Mouse (Mus musculus) embryonic facial prominence, embryonic 12.5 days (tissue): ENCODE data around the gene Zbtb9. TPM values are rescaled to one million over a fixed set of nuclear protein-coding genes. Genes with fewer than 3 reads are reported as not detected.

ENCODE experiments used
- ATAC-seq: fragments of 200-750 bp; cut with Nextera tagmentation; 2 replicates; pipeline ENCODE4 v1.8.0; 2017; ENCODE audit not compliant: insufficient number of reproducible peaks, insufficient read depth, low FRiP score, low TSS enrichment
- H3K27ac ChIP-seq: fragments of 300-500 bp; sonication (generic); 2 replicates; pipeline ENCODE4 v1.5.1; 2016; ENCODE audit warnings: mild to moderate bottlenecking
- H3K27me3 ChIP-seq: fragments of 300-500 bp; sonication (generic); 2 replicates; pipeline ENCODE4 v1.6.1; 2016; ENCODE audit warnings: mild to moderate bottlenecking, moderate library complexity
- H3K36me3 ChIP-seq: fragments of 300-500 bp; sonication (generic); 2 replicates; pipeline ENCODE4 v1.6.1; 2016; ENCODE audit warnings: mild to moderate bottlenecking
- H3K4me1 ChIP-seq: fragments of 300-500 bp; sonication (generic); 2 replicates; pipeline ENCODE4 v1.6.1; 2016
- H3K4me2 ChIP-seq: fragments of 300-500 bp; sonication (generic); replicated peaks from 2 replicates; pipeline ENCODE4 v1.6.1; 2016; ENCODE audit warnings: mild to moderate bottlenecking, moderate library complexity
- H3K4me3 ChIP-seq: fragments of 300-500 bp; sonication (generic); 2 replicates; pipeline ENCODE4 v1.5.1; 2016; ENCODE audit warnings: mild to moderate bottlenecking
- H3K9ac ChIP-seq: fragments of 300-500 bp; sonication (generic); 2 replicates; pipeline ENCODE4 v1.6.1; 2016; ENCODE audit warnings: mild to moderate bottlenecking, moderate library complexity
- H3K9me3 ChIP-seq: fragments of 300-500 bp; sonication (generic); 2 replicates; pipeline ENCODE4 v1.6.1; 2016; ENCODE audit warnings: mild to moderate bottlenecking, moderate library complexity
- WGBS: fragments of 180-500 bp; shearing (Covaris S2); methylation state at CpG from one replicate; pipeline ENCODE4 v1.1.7; 2016; 5-methylcytosine and 5-hydroxymethylcytosine counted together
- polyA plus RNA-seq: library from polyadenylated mRNA; unstranded; fragments of >200 nt; fragmentation: Nextera tagmentation; extraction: Ambion mirVana; gene quantifications from 2 replicates; pipeline ENCODE4 v1.2.1, GENCODE M21; 2016

Gene Zbtb9
- polyA plus RNA-seq, 1 experiment from 2014 or later, result 17.1 TPM

DNA sequence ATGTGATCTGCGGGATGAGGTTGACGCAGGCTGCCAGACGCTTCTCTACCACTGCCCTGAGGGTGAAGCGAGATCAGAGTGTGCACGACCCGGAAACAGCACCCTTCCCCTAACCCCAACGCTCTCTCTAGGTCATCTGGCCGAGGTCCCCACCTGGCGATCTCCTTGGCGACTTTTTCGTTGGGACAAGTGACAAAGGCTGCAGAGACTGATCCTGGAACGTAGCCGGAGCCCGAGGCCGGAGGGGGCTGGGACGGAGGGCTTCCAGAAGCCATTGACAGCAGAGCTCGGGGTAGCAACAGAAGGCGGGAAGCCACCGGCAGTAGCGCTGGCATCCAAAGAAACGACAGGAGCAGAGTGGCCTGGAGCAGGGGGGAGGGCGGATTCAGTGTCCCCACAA lies 34.2 kb upstream of the Zbtb9 start:
- Histone ChIP-seq H3K27ac (peak overlapping the region; percentile 97), H3K36me3 (peaks cover 28% of the 10 kb centered on the region), H3K4me1 (peaks cover 41% of the 10 kb centered on the region), H3K27me3 (no peaks in the 10 kb centered on the region), H3K4me3 (peak overlapping the region; percentile 74), H3K4me2 (peak overlapping the region; percentile 97), H3K9me3 (no peaks in the 10 kb centered on the region), H3K9ac (peak overlapping the region; percentile 82)
- ATAC-seq, result no peak
- WGBS, result under 1% methylated on average over 22 of the region's 22 CpGs

DNA sequence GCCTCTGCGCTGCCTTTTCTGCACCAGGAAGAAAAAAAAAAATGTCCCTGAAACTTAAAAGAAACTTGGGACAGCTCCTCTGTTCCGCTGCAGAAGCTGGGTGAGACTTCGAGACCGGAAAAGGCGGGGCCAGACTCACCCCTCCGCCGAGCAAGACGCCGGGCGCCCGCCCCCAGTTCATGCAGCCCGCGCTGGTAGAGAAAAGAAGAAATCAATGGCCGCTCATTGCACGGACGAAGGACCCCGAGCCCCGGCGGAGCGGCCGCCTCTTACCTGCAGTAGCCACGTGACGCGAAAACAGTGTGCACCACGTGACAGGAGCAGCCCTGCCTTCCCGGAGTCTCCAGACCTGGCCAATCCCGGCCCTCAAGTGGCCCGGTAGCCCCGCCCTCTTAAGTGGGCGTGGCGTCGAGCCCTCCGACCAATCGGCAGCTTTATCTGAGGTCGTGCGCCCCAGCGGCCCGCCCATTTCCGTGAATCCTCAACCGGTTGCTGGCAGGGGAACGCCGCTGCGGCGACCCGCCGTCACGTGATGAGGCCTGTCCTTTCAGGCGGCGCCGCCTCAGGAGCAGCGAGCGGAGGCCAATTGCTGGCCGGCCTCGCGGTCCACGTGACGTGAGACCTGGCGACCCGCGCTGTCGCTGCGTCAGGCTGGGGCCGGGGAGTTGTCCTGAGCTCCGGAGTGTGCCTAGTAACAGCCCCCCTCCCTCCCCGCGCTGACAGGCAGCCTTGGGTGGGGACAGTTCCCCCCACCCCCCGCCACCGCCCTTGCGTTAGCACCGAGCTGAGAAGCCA lies 33.6 kb upstream of the Zbtb9 start, which contains the start of gene Cuta:
Gene Cuta (minus strand): TSS at position 392 of the 795 bp plus-strand sequence.
- H3K9ac ChIP-seq, result peak within 1 kb of the TSS; percentile 82
- under 1% methylated on average over 70 of the region's 70 CpGs for WGBS
- peak within 1 kb of the TSS; percentile 97 for H3K27ac ChIP-seq
- peak; percentile 93 for ATAC-seq
- H3K27me3 ChIP-seq, result no peaks in the 10 kb centered on the region
- peak within 1 kb of the TSS; percentile 74 for H3K4me3 ChIP-seq
- H3K4me1 ChIP-seq, result peaks cover 40% of the 10 kb centered on the region
- peak within 1 kb of the TSS; percentile 97 for H3K4me2 ChIP-seq
- H3K9me3 ChIP-seq, result no peaks in the 10 kb centered on the region
- H3K36me3 ChIP-seq, result peaks cover 28% of the 10 kb centered on the region

GRCm38 (mm10) chr17:26939973-26940300 lies 33.0 kb upstream of the Zbtb9 start:
- Histone ChIP-seq H3K9me3 (no peaks in the 10 kb centered on the region), H3K4me3 (peak overlapping the region; percentile 74), H3K4me2 (peak overlapping the region; percentile 97), H3K9ac (peak overlapping the region; percentile 77), H3K4me1 (peaks cover 40% of the 10 kb centered on the region), H3K27ac (peak overlapping the region; percentile 97), H3K36me3 (peaks cover 24% of the 10 kb centered on the region), H3K27me3 (no peaks in the 10 kb centered on the region)
- WGBS, result 0% methylated on average over 3 of the region's 3 CpGs
- no peak for ATAC-seq

- peaks cover 13% of the 10 kb centered on the region for H3K36me3 ChIP-seq
- peak within 1 kb of the TSS; percentile 97 for H3K27ac ChIP-seq
- peak within 1 kb of the TSS; percentile 77 for H3K9ac ChIP-seq
- H3K9me3 ChIP-seq, result no peaks in the 10 kb centered on the region
- WGBS, result 1% methylated on average over 22 of the region's 24 CpGs
- H3K4me3 ChIP-seq, result peak within 1 kb of the TSS; percentile 74
- 0 out of 2 replicates have a peak, but pooled peaks have one; percentile 19 for ATAC-seq
- peak within 1 kb of the TSS; percentile 97 for H3K4me2 ChIP-seq
- H3K4me1 ChIP-seq, result peaks cover 50% of the 10 kb centered on the region
- no peaks in the 10 kb centered on the region for H3K27me3 ChIP-seq
Measured at GRCm38 (mm10) chr17:26941031-26941789, 31.8 kb upstream of the Zbtb9 start, which contains the start of gene Syngap1. Gene Syngap1 (plus strand): TSS chr17:26941253.

GRCm38 (mm10) chr17:26941841-26942570 lies 31.0 kb upstream of the Zbtb9 start:
- 9% methylated on average over 4 of the region's 4 CpGs for WGBS
- Histone ChIP-seq H3K4me2 (peak overlapping the region; percentile 97), H3K4me1 (peaks cover 56% of the 10 kb centered on the region), H3K27ac (peak overlapping the region; percentile 97), H3K9ac (peak overlapping the region; percentile 73), H3K27me3 (no peaks in the 10 kb centered on the region), H3K4me3 (peak overlapping the region; percentile 62), H3K36me3 (peaks cover 5% of the 10 kb centered on the region; the same call in 1 of the 2 replicates), H3K9me3 (no peaks in the 10 kb centered on the region)
- no peak for ATAC-seq

DNA sequence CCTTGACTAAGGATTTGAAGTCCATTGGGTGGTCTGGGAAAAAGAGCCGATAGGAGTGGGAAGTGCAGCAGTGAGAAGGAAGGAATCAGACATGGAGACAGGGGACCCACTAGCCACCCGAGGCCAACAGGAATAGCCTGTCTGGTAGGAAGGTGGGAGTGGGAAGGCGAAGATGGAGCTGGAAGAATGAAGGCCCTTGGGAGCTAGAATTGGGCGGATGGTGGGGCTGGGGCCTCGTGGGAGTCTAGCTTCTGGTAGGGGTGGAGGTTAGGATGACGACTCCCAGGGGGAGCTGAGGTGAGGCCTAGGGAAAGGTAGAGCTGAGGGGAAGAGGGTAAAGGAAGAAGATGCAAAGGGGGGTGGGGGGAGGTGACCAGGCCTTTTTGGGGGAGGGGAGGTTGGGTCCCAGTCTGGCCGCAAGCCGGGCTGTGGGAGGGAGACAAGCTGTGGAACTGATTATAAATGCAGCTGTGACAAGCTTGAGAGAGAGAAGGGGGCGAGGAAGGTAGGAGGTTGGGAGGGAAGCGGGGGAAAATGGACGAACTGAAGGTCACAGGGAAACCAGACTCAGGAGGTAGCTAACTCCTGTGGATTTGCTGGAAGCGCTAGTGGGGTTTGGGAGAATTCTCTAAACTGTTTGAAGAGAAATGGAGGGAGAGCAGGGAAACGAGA lies 27.0 kb upstream of the Zbtb9 start:
- H3K27ac ChIP-seq, result peak overlapping the region; percentile 69
- H3K4me2 ChIP-seq, result peak overlapping the region; percentile 60
- H3K27me3 ChIP-seq, result no peaks in the 10 kb centered on the region
- no peaks in the 10 kb centered on the region for H3K9me3 ChIP-seq
- peak overlapping the region; percentile 34 for H3K4me3 ChIP-seq
- peak overlapping the region; percentile 56 for H3K9ac ChIP-seq
- WGBS, result 22% methylated on average over 13 of the region's 13 CpGs
- ATAC-seq, result no peak
- H3K36me3 ChIP-seq, result no peaks in the 10 kb centered on the region
- H3K4me1 ChIP-seq, result peaks cover 58% of the 10 kb centered on the region

GRCm38 (mm10) chr17:26946567-26946966 lies 26.4 kb upstream of the Zbtb9 start:
- 3% methylated on average over 35 of the region's 37 CpGs for whole genome bisulfite sequencing
- ATAC-seq, result no peak
- no peaks in the 10 kb centered on the region for H3K9me3 ChIP-seq

DNA sequence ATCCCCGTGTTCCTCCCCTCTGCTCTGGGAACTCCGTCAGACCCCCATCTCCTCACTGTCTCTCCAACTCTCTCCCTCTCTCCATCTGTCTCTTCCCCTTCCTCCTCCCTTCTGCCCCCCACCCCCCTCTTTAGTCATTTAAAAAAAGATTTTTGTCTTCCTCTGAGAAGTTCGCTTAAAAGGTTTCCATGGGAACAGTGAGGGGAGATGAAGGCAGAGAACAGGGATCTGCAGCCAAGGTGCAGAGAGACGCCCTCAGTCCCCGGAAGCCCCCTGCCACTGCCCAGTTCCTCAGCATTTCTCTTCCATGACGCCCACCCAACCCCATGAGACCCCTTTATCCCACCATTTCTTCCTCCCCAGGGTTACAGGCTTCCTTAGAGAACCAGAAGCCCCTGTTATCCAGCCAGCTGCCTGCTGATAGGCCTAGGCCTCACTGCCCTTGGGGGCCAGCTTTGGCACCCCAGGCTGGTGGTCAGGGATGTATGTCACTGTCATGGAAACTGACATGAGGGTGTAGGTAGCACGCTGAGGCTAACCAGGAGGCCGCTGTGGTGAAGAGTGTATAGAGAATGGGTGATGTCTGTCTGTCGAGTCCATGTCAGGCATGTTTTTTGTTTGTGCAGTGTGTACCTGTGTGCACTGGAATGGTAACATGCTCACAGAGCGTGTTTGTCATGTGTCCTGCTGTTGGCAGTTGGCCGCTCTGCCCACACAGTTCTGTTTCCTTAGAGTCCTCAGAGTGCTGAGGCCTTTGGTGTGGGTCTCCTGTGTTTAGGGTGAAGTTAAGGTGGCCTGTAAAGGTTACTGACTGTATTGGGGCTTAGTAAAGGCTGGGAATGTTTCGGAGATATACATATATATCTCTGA lies 25.5 kb upstream of the Zbtb9 start:
- Histone ChIP-seq H3K36me3 (0 out of 2 replicates have a peak, but pooled peaks cover 1% of the 10 kb centered on the region), H3K27ac (peak overlapping the region; percentile 69), H3K4me1 (peaks cover 63% of the 10 kb centered on the region), H3K27me3 (no peaks in the 10 kb centered on the region), H3K9ac (peak overlapping the region; percentile 56; the same call in 1 of the 2 replicates), H3K4me2 (peak overlapping the region; percentile 60), H3K9me3 (no peaks in the 10 kb centered on the region), H3K4me3 (peak overlapping the region; percentile 34; the same call in 1 of the 2 replicates)
- no peak for ATAC-seq
- 42% methylated on average over 12 of the region's 12 CpGs for WGBS

More at GRCm38 (mm10) chr17:26946567-26946966, 26.4 kb upstream of the Zbtb9 start:
- Histone ChIP-seq H3K4me2 (peak overlapping the region; percentile 60), H3K36me3 (no peaks in the 10 kb centered on the region), H3K27ac (peak overlapping the region; percentile 69), H3K9ac (peak overlapping the region; percentile 56), H3K27me3 (no peaks in the 10 kb centered on the region), H3K4me3 (peak overlapping the region; percentile 34), H3K4me1 (peaks cover 60% of the 10 kb centered on the region)

DNA sequence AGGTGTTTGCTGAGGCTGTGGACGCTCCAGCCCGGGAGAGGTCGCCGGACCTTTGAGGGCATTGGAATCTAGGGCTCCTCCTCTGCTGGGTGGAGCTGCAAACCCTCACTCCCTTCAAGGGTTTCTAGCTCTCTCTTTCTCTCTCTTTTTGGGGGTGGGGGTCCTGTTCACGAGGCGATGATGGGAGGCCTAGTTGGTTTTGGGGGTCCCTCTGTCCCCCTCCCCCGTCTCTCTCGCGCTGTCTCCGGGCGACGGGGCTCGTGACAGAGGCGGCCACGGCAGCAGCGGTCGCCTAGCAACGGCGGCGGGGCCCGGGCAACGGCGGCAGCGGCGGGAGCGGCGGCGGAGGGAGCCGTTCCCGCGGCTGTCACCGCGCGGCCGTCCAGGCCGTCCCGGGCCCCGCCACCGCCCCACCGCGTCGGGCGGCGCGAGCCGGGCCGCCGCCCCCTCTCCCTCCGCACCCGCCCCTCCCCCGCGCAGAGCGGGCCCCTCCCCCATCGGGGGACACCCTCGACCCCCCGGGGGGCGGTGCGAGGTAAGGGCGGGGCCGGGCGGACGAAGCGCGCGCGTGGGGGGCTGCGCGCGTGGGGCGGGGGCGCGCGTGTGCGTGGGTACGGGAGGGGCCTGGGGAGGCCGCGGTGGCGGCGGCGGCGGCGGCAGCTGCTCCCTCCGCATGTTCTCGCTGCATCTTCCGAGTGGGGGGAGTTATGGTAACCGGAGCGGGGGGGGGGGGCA lies 24.5 kb upstream of the Zbtb9 start:
- under 1% methylated on average over 47 of the region's 87 CpGs for WGBS
- H3K27ac ChIP-seq, result peak overlapping the region; percentile 80
- peak overlapping the region; percentile 88 for H3K9ac ChIP-seq
- no peaks in the 10 kb centered on the region for H3K27me3 ChIP-seq
- peak overlapping the region; percentile 98 for H3K4me2 ChIP-seq
- peaks cover 69% of the 10 kb centered on the region for H3K4me1 ChIP-seq
- ATAC-seq, result no peak
- 0 out of 2 replicates have a peak, but pooled peaks cover 2% of the 10 kb centered on the region for H3K36me3 ChIP-seq
- no peaks in the 10 kb centered on the region for H3K9me3 ChIP-seq
- peak overlapping the region; percentile 88 for H3K4me3 ChIP-seq
